Mouse (Mus musculus) gastrocnemius, postnatal 25 days (tissue): ENCODE measurements around the gene Itpk1. TPM values are rescaled to one million over a fixed set of nuclear protein-coding genes. Genes with fewer than 3 reads are reported as not detected.

Source experiments
- DNase-seq: peaks from one replicate; pipeline ENCODE4 v3.0.0; 2022
- total RNA-seq, 2 experiments: library from RNA; stranded (reverse); gene quantifications; 1 replicate in 1 of 2; 2 replicates in 1 of 2; pipeline ENCODE4 v1.2.3; 2021

The Itpk1 gene
- total RNA-seq, 2 experiments from 2014 or later = 5.2 to 6.5 TPM

- no peak for DNase-seq
Observed at GRCm38 (mm10) chr12:102590711-102591360, 113.9 kb downstream of the Itpk1 start.

DNA sequence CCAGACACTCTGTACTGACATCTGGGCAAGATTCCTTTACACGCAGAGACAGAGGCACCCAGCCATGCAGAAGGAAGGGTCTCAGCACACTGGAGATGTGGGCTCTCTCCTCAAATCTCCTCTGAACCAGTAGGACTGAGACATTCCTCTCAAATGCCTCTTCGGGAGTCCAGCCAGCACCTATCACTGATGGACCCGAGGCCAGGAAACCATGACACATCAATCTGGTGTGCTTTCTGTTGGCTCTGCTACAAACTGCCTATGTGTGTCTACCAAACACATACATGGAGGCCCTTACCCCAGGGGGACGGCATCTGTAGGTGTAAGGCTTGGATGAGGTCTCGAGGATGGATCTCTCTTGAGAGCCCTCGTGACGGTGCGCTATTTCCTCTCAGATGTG lies 117.6 kb downstream of the Itpk1 start:
- DNase-seq = no peak

DNA sequence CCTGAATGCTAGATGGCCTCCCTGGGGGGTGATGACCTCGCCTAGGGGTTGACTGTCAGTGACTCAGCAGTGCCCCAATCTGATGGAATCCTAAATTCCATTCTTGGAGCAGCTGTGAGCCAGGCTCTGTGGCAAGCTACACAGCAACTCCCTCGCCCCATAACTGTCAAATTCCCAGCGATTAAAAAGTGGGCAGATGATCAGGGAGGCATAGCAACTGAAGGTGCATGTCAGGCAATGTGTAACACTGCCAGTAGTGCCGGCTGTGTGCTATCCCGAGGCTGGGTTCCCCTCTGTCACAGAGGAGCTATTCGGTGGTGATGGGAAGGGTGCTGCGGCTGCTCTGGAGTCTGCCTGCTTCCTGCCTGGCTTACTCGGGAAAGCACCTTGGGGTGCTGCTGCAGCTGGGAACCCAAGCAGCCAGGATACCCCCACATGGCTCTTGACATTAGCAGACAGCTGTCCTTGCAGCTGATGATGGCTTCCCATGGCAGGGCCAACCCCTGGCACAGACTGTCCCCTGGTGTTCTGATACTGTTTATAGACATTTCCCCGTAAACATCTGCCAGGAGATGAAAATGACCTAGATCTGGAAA lies 118.3 kb downstream of the Itpk1 start:
- DNase-seq = peak; percentile 82

DNA sequence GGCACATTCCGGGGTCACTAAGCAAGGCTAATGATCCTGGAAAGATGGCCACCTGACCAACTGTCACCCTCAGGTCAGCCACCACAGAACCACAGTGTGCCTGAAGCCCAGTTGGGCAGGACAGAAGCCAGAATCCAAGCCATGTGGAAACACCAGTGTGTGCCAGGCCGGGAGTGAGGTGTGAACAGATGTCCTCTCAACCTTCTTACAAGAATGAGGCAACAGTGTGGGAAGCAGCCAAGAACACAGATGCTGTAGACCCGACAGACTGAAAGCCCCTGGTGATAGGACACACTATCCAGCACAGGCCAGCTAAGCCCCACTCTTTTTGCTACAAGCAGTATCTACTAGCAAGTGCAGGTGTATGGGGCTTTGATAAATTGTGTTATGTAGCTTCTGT lies 119.3 kb downstream of the Itpk1 start:
- peak; percentile 76 for DNase-seq

DNA sequence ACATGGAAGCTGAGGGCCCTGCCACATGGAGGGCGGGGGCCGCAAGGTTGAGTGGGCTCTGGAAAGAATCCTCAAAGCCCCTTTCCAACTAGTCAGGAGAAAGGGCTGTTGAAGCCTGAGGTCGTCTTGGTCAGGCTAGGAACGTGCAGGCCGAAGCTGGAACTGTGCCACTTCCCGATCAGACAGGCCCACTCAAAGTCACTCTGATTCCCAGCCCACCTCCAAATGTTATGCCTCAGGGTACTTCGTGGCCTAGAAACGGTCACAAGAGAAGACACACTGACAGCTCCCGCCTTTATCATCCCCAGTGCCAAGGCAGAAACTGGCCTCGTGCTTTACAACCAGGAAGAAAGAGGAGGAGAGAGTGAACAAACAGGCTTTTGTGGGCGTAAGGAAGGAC lies 122.3 kb downstream of the Itpk1 start:
- no peak for DNase-seq

DNA sequence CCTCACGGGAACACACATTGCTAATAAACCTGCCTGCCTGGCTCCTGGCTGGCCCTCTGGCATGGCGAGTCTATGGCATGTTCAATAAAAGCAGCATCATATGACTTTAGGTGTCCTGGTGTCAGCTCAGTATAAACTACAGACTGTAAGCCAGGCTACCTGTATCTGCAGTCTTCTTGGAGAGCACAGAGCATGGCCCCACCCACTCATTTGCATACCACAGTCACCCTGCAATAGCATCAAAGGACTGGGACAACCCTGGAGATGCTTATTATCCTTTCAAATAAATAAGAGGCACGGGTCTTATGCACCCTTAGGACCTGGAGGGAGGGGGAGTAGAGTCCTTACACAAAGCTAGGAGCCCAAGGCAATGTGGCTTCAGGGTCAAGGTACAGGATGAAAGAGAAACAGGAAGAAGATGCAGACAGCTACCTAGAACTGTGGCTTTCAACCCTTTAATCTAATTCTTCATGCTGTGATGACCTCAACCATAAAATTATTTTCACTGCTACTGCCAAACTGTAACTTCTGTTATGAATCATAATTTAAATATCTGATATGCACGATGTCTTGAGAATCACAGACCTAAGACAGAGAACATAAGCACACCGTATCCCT lies 123.0 kb downstream of the Itpk1 start:
- DNase-seq = no peak

GRCm38 (mm10) chr12:102579041-102579440 lies 125.7 kb downstream of the Itpk1 start:
- peak; percentile 61 for DNase-seq

- DNase-seq = no peak
Observed at GRCm38 (mm10) chr12:102576659-102577398, 127.9 kb downstream of the Itpk1 start.

DNA sequence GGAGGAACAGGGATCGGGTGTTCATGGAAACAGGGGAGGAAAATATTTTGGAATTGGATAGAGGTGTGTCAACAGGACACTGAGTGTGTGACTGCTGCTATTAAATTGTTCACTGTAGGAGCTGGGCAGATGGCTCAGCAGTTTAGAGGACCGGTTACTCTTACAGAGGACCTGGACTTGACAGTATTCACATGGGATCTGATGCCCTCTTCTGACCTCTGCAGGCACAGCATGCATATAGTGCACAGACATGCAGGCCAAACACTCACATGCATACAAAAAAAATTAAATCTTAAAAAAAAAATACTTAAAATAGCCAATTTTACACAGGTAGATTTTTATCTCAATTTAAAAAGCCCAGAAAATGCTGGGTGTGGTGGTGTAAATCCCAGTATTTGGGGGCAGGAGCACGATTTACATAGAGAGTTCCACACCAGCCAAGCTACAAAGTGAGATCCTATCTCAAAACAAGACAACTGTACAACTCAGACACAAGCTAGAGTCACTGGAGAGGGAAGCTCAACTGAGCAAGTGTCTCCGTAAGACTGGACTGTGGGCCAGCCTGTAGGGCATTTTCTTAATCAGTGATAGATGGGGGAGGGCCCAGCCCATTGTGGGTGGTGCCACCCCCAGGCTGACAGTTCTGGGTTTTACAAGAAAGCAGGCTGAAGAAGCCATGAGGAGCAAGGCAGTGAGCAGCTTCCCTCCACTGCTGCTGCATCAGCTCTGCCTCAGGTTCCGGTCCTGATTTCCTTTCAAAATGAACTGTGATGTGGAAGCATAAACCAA lies 129.0 kb downstream of the Itpk1 start:
- DNase-seq = no peak

DNA sequence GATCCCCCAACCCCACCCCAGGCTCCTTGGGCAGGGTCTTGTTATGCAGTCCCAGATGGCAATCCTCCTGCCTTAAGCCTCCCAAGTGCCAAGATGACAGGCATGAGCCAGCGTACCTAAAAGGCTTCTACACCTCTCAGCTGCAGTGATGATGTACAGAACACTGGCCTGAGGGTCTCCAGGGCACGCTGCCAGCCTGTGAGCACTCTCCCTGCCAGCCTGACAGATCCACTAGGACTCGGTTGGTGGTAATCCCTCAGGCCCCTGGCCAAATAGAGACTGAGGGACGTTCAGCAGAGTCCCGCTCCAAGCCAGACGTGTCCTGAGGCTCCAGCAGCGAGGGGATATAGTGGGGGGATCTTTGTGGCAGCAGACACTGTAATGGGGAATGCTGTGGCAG lies 131.7 kb downstream of the Itpk1 start:
- no peak for DNase-seq

- DNase-seq = no peak
Observed at GRCm38 (mm10) chr12:102571666-102572065, 133.1 kb downstream of the Itpk1 start.

DNA sequence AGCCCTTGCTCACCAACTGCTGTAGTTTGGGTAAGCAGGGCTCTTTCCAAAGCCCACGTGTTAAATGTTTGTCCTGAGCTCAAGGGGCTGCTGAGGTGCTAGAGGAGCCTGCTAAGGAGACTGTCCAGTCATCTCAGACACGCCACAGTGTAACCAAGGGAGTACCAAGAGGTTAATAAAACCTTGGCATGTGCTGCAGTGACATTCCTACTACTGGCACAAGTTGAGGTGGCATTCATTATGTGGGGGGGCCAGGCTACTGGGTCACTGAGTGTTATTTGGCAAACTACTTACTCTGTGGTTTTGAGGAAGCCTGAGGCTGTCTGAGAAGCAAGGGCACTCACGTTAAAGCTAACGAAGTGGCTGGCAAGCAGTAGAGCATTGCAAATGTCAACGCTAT lies 134.0 kb downstream of the Itpk1 start:
- DNase-seq = no peak

DNA sequence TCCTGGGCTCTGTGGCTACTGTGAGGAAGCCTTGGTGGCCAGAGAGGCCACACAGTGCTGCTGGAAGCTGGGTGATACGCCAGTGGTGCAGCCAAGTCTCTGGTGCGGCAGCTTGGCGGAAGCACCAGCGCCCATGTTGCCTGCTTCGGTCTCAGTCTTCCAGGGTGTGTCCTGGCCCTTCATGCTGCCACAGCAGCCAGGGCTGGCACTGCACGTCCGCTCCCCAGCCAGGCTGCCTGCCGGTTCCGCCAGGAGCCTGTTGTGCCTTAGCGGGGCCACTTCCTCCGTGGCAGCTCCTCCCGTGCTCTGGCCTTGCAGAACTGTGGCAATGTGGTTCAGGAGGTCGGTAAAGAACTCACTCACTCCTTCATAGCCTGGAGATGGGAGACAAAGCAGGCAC lies 134.6 kb downstream of the Itpk1 start:
- DNase-seq = peak; percentile 30

- no peak for DNase-seq
Observed at GRCm38 (mm10) chr12:102568219-102568618, 136.5 kb downstream of the Itpk1 start.

DNA sequence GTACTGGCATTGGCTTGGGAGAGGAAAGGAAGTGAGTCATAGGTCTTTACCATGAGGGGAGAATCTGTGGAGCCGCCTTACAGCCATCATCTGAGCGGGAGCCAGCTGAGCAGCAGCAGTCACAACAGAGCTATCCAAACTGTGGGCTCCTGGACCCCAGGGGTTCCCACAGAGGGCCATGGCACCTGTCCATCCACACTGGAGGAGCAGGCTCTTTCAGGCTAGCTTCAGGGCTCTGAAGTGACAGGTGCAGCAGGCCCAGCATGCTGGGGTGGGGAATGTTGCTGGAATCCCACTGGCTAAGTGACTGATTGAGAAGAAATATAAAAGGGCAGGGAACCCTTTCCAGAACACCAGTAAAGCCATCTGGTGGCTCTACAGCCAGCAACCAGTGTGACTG lies 137.8 kb downstream of the Itpk1 start:
- DNase-seq = no peak

DNA sequence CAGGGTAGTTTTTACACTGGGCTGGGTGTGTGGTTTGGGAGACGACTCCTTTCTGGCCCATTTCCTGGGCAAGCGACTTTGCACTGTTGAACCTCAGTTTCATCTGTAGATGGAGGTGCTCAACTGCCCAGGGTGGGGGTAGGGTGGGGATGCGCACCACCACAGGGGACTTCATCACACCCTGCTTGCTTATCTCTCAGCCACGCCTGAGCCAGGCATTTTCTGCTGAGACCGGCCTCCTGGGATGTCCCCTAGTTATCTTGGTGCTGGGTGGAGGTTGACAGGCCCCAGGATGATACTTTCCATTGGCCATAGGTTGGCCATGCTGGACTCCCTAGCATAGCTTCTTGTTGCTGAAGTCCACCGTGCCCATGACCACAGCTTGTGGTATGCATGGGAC lies 139.6 kb downstream of the Itpk1 start:
- DNase-seq = no peak

DNA sequence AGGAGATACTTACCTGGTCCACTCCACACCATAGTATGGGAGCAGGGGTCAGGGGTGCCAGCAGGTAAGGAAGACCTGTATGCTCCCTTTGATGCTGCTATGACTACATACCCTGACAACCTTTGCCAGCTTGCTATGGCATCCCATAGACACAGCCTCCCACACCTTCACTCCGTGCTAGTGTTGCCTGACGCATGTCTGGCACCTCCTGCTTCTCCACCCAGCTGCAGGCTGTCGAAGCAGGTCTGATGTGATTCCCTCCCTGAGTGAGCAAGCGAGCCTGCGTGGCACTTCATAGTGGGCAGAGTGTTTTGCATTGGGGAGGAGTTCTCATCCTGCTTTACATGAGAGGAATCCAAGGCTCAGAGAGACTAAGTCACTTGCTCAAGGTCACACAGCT lies 147.4 kb downstream of the Itpk1 start:
- no peak for DNase-seq

DNA sequence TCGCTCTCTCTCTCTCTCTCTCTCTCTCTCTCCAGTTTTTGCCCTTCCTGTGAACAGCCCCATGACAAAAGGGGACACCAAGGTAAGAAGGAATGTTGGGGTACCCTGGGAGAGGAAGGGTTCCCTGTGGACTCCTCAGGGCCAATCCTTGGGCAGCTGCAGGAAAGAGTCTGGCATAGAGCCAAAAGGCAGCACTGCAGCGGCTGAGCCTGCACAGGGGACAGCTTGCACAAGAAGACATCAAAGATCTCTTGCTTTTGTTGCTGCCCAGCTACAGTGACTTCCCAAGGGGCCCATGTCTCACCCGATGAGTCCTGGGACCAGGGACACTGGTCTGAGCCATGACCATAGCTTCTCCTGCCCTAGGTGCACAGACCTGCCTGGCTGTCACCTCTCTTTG lies 148.9 kb downstream of the Itpk1 start:
- DNase-seq = no peak

DNA sequence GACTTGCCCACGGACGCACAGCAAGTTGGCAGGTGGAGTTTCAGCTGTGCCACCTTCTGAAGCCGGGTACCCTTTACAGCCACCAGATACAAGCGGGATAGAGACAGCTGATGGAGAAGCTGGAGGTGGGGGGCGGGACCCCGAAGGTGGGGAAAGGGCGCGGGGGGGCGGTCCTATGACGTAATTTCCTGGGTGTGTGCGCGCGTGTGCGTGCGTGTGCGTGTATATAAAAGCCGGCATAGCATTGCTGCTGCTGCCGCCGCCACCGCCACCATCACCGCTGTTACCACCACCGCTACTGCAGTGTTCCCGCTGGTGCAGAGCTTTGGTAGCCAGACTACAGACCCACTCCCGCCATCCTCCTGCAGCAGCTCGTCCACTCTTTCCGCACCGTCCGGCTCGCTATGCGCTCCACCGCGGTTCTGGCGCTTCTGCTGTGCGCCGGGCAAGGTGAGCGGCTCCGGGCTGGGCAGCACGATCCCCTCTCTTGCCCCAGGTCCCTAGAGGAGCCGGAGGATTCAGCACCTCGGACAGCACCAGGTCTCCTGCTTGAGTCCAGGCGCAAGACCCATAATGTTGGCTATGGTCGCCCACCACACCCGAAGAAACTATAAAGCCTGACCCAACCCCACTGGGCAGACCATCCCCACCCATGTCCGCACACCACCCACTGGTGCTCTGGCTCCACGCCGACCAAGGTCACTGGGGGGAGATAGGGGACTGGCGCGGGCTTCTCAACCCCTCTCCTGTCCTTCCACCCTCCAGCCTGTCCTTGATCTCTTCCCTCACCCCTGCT lies 149.8 kb downstream of the Itpk1 start, which contains the start of gene Chga:
Gene Chga (plus strand): TSS at position 249 of the 796 bp plus-strand sequence.
- no peak for DNase-seq

DNA sequence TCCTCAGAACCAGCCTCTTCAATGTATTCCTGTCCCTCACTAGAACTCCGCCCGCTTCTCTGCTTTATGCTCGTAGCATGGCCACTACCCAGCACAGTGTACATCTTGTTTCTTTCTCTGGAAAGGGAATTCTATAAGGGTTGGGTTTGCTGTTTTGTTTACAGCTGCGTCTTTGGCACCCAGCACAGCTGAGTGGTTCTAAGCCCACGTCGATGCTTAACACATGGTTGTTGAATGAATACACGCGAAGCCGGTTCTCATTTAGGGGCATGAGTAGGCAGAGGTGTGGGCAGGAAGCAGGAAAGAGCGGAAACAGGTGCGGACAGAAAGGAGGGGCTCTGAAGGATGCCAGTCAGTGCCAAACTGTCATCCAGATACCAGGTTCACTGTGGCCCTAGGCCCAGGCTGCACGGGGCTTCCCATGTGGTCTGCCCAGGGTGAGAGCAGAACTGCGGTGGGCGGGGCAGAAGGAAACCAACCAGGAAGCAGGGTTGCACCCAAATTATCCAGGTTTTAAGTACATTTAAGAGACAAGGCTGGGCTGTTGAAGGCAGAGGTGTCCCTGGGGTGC lies 150.9 kb downstream of the Itpk1 start:
- DNase-seq = no peak

DNA sequence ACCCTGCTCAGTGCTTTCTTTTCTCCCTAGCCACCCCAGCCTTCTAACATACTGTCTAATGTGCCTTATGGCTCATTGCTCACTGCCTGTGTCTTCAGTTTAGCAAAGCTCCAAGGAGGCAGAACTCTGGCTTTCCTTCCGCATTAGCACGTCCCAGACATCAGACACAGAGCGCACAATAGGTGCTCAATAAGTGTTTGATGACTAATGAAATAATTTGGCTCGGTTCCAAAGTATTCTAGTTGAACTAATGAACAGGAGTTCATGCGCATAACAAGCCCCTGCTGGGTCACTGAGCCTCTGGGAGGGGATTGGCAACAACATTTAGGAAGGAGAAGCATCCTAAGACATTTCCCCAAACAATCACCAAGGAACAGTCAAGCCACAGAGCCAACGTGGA lies 152.7 kb downstream of the Itpk1 start:
- no peak for DNase-seq
